Mouse (Mus musculus) cerebellum, adult 2 months (tissue): ENCODE results near the gene Faf2.

Experiments used
- CTCF ChIP-seq: fragments of 200-500 bp; IDR thresholded peaks from 2 replicates; pipeline ENCODE4 v1.5.1; 2011; ENCODE audit warnings: low read depth, mild to moderate bottlenecking, control low read depth, low read length, moderate library complexity, borderline replicate concordance; ENCODE audit not compliant: insufficient read depth
- POLR2A ChIP-seq: fragments of 200-500 bp; IDR thresholded peaks from 2 replicates; pipeline ENCODE4 v1.6.1; 2011; ENCODE audit warnings: low read length, control low read depth, borderline replicate concordance; ENCODE audit not compliant: insufficient read depth

- TF ChIP-seq CTCF: no peak
- no peak for TF ChIP-seq POLR2A
These were observed 4.6 kb upstream of the Faf2 start for GRCm38 (mm10) chr13:54616998-54617397.
